8 mouse cellular contexts compared by ENCODE assay signal in genomic region chr10:61980424-61980823, GRCm38 (mm10). TPM values are rescaled to one million over a fixed set of nuclear protein-coding genes. Genes with fewer than 3 reads are reported as not detected.
DNase-seq lines count a peak whose midpoint lies in the region; ATAC-seq and TF ChIP-seq lines count a peak whose summit lies in the region.

No protein-coding gene starts in this region.

- H3K9me3 ChIP-seq in hindbrain, postnatal 0 days (ENCODE audit: low read length): no peaks in the 10 kb centered on the region
- no peaks in the 10 kb centered on the region for H3K9me3 ChIP-seq in midbrain, embryonic 16.5 days (replicated peaks; ENCODE audit: control insufficient read depth, low read length, poor library complexity, severe bottlenecking)

- peak; percentile 95 for TF ChIP-seq CTCF in hindbrain, postnatal 0 days (IDR thresholded peaks at IDR 0.05; ENCODE audit: low read depth)

- no peak for ATAC-seq in CD4-positive, CD25-positive, alpha-beta regulatory T cell, adult 4 months
- peak; percentile 80 for ATAC-seq in hindbrain, postnatal 0 days
- peak; percentile 63; the same call in 1 of the 2 replicates for ATAC-seq in midbrain, embryonic 16.5 days

- peaks cover 12% of the 10 kb centered on the region for H3K4me1 ChIP-seq in hindbrain, postnatal 0 days (ENCODE audit: insufficient read depth, low read length)
- H3K4me1 ChIP-seq in midbrain, embryonic 16.5 days (ENCODE audit: control insufficient read depth, insufficient read depth, low read length): peaks cover 18% of the 10 kb centered on the region

- H3K9ac ChIP-seq in hindbrain, postnatal 0 days (replicated peaks; ENCODE audit: low read length): no peak overlapping the region
- H3K9ac ChIP-seq in midbrain, embryonic 16.5 days (ENCODE audit: low read depth, low read length): no peak overlapping the region

- no peak overlapping the region for H3K27ac ChIP-seq in hindbrain, postnatal 0 days
- H3K27ac ChIP-seq in midbrain, embryonic 16.5 days (ENCODE audit: low read length): no peak overlapping the region

- intact Hi-C loops in left cerebral cortex, postnatal 25 days (cut with DNase I): loop anchor here (1.0 to 2.0 kb wide), 3 partner anchors 122 to 203 kb away; no protein-coding TSS in a partner anchor

- H3K4me3 ChIP-seq in hindbrain, postnatal 0 days (ENCODE audit: low read length): no peak overlapping the region
- no peak overlapping the region for H3K4me3 ChIP-seq in midbrain, embryonic 16.5 days (ENCODE audit: low read depth, low read length)

- DNase-seq in CD4-positive, CD25-positive, alpha-beta regulatory T cell, adult 2 months (ENCODE audit: low read depth, low spot score): peak; percentile 72
- peak; percentile 94 to 96 for DNase-seq in cerebellum, postnatal 25 days
- peak; percentile 90 to 92 for DNase-seq in frontal cortex, postnatal 36 days (ENCODE audit: low spot score in 2 of 2)
- DNase-seq in hindbrain, postnatal 0 days (ENCODE audit: low spot score): peak; percentile 92
- peak; percentile 89 to 91 for DNase-seq in left cerebral cortex, postnatal 25 days (ENCODE audit: low spot score in 2 of 2)
- DNase-seq in spleen, postnatal 36 days (ENCODE audit: low spot score in 2 of 2): peak; percentile 56 to 67

- no peaks in the 10 kb centered on the region for H3K36me3 ChIP-seq in hindbrain, postnatal 0 days (ENCODE audit: insufficient read depth, low read length)
- H3K36me3 ChIP-seq in midbrain, embryonic 16.5 days (ENCODE audit: control insufficient read depth, insufficient read depth, low read length): no peaks in the 10 kb centered on the region

- H3K27me3 ChIP-seq in hindbrain, postnatal 0 days (ENCODE audit: insufficient read depth, low read length): peaks cover 41% of the 10 kb centered on the region
- H3K27me3 ChIP-seq in midbrain, embryonic 16.5 days (ENCODE audit: control insufficient read depth, insufficient read depth, low read depth, low read length): peaks cover 54% of the 10 kb centered on the region

- 4% methylated on average over 7 of the region's 7 CpGs for WGBS in hindbrain, postnatal 0 days
- WGBS in midbrain, embryonic 16.5 days: 5% methylated on average over 7 of the region's 7 CpGs

- H3K4me2 ChIP-seq in hindbrain, postnatal 0 days (ENCODE audit: low read depth, low read length): no peak overlapping the region
- no peak overlapping the region for H3K4me2 ChIP-seq in midbrain, embryonic 16.5 days (ENCODE audit: low read length)

RNA-seq across cellular contexts. Expression of gene Col13a1, which starts 1.5 kb away (rescaled TPM):
- not detected for polyA plus RNA-seq in CD4-positive, CD25-positive, alpha-beta regulatory T cell, adult 4 months (2017; shearing (Covaris generic))
- total RNA-seq in hindbrain, postnatal 0 days (2014; rRNA removed): 2.5 and 4.2 TPM in 2 replicates
- polyA plus RNA-seq in hindbrain, postnatal 0 days (2015; fragmentation: Nextera tagmentation; extraction: Ambion mirVana): 1.6 and 1.7 TPM in 2 replicates
- 1 to 10 TPM; 1.1 to 1.3 TPM for total RNA-seq in left cerebral cortex, postnatal 25 days (2021)
- polyA plus RNA-seq in midbrain, embryonic 16.5 days (2015; fragmentation: Nextera tagmentation; extraction: Ambion mirVana): 1.2 and 1.5 TPM in 2 replicates
